Mouse (Mus musculus): Measurements from ENCODE around the gene Ccser1.

- TF ChIP-seq CTCF (IDR thresholded peaks at IDR 0.05; ENCODE audit: borderline replicate concordance, extremely low read depth, insufficient read depth, insufficient read length) (no peak), POLR2A (IDR thresholded peaks at IDR 0.05; ENCODE audit: borderline replicate concordance, extremely low read depth, insufficient read depth, insufficient read length, poor library complexity, severe bottlenecking) (no peak)
These were observed 43.4 kb downstream of the Ccser1 start for GRCm38 (mm10) chr6:61223563-61223962.

Measured in brain, embryonic 14.5 days (tissue).